Mouse (Mus musculus) lung, postnatal 10 days (tissue): ENCODE measurements around the gene Egfl7.

Experiments
- DNase-seq: peaks from one replicate; pipeline ENCODE4 v3.0.0; 2021

Egfl7 gene

DNA sequence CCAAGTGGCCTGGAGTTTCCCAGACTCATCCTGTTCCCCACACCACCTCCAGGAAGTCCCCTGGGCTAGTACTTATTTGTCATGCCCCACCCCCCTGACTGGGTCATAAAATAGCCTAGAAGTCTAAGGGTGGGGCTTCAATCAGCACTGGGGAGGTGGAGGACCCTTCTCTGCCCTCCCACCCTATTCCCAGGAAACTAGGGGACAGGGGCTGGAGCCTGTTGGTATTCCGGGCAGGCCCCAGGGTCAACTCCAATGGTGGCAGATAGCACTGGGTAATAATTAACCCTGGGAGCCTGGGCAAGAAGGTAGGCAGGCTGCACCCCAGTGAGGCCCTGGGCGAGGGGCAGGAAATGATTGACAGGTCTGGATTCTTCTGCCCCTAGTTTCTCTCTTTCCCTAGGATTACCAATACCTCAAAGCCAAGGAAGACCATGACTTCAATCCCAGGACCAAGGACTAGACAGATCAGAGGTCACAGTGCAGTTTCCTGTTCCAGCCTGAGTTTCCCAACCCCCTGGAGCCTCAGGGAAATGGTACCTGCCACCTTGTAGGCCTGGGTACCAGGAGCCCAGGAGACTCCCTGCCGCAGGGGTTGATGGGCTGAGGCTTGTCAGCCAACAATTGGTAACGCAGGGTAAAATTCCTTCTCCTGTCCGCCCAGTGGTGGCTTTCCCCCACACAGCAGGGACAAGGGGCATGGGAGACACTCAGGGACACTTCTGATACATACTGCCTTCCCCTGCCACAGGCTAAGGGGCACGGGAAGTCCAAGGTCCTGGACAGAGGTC is 15.3 kb downstream of the Egfl7 start:
- DNase-seq = no peak

DNA sequence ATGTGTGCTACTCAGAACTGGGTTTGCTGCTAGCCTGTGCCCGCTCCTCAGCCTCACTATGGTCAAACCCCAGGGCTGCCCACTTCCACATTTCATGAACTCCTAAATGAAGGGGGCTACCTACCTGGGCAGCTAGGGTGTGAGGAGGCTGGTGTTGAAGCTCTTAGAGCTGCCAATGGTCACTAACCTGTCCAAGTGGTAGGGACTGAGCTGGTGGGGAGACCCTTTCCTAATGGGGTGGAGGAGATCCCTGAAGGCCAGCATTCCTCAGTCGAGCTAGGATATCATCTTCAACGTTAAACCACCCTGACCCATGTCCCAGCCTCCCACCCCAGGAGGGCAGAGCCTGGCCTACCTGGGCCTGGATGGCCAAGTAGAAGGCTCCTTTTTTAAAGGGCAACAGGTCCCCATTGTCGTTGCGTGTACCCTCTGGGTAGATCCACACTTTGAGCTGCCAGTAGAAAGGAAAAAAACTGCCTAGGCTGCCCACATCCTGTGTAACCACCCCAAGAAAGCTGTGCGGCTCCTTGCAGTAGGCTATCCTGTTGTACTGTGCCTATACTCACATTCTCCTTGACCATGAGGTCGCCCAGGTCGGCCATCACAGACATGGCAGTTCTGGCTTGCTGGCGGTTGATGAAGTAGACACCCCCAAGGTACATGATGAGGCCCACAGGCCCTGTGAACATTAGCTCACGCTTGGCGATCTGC is 16.1 kb downstream of the Egfl7 start:
- DNase-seq = no peak

DNA sequence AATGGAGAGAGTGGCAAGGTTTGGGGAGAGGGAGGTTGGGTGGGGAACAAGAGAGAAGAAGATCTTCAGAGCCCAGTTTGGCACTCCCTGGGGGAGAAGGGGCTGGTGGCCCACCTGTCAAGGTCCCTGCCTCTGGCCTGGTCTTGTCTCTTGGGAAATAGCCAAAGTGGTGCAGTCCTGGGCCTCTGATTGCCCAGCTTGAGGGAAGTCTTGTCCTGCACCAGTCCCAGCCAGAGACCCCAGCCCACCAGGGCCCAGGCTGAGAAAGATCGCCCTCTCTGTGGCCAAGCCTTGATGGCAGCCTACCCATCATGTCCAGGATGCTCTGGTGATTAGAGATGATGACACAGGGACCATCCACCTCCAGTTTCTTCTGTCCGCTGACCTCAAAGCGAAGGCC is 17.1 kb downstream of the Egfl7 start:
- no peak for DNase-seq

DNA sequence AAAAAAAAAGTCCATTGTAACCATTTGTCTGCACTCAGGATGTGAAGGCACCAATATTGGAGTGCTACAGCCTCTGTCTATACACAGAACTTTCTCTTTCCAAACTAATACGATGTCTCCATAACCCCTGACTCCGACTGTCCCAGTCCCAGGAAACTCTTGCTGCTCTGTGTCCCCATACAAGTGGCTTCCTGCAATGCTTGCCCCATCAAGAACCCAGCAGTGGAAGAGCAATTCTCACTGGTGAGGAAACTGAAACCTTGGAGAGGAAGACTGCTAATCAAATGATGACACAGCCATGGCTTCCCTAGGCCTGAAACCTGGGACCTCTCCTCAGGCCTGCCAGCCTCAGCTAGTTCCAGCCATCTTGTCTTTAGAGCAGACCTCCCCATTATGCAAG is 18.0 kb downstream of the Egfl7 start:
- no peak for DNase-seq

DNA sequence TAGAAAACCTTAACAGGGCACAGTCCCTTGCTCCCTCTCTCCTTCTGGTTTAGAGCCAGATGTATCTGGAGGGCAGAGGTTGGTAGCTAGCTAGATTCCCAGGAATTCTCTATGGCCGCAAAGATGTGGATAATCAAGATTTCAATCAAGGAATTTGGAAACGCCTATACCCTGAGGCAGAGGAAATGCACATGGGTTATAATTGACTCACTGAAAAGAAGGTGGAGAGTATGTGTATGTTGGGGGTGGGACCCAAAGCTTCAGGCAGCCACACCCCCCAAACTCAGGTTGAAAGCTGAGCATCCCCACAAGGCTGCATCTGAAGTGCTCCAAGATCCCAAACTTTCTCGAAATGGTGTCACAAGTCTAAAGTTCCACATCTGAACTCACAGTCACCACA is 18.6 kb downstream of the Egfl7 start:
- DNase-seq = no peak

DNA sequence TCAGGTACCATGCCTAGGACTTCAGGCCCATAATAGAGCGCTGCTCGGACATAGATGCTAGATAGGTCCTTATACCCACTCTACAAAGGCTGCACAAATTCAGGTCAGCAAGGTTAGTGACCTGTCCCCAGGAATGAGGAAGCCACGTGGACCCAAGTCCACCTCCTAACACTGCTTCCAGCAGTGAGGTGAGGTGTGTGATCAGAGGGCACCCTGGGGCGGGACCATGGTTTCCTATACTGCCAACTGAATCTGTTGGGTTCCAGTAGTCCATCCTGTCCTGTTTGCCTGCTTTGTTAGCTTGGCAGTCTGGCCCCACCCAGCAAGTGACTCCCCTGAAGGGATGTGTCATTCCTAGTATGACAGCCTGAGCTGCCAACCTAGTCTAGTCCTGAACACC is 20.2 kb downstream of the Egfl7 start:
- DNase-seq = no peak

DNA sequence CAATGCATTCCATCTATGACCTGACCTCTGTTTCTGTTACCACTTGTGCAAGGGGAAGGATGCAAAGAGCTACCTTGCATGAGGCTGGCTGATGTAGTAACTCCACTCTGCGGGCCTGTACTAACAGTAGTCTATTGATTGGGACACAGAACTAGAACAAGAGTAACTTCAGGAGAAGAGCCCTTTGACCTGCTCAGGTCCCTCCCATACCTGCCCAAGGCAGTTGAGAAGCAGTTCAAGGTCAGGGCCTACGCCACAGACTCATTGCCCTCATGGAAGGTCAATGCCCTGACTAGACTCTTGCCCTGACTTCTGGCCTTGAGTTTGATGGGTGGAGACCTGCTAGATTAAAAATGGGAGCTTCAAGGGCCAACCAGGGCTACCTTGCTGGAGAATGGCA is 20.9 kb downstream of the Egfl7 start:
- DNase-seq = no peak

DNA sequence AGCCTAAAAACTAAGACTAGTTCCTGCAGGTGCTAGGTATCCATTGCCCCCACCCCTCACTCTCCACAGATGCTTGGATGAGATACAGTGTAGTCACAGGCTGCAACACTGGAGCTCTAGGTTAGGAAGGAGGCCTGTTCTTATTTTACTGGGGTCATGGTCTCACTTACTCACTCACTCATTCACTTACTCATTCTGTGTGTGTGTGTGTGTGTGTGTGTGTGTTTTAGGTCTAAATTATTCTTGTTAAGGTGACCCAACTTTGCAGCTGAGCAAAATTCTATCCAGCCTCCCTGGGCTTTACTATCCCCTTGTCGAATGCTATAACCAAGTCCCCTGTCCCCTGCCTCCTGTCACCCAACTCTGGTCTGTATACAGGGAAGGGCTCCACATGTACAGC is 21.8 kb downstream of the Egfl7 start:
- DNase-seq = no peak

DNA sequence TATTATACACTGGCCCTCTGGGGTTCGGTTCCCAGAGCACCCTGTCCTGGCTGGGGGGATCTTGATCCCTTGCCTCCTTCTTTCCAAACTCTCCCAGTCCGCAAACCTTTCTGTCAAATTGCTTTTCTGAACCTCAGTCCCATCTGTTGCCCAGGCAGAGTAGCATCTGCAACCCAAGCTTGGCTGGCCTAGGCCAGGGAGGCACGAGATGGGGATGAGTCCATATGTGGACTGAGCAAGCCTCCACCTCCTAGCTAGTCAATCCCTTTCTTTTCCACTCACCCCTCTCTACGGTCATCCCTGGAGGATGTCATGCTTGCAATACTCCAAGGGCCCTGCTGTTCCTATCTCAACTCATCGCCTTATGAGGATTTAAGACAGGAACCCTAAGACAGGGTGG is 22.8 kb downstream of the Egfl7 start:
- no peak for DNase-seq

DNA sequence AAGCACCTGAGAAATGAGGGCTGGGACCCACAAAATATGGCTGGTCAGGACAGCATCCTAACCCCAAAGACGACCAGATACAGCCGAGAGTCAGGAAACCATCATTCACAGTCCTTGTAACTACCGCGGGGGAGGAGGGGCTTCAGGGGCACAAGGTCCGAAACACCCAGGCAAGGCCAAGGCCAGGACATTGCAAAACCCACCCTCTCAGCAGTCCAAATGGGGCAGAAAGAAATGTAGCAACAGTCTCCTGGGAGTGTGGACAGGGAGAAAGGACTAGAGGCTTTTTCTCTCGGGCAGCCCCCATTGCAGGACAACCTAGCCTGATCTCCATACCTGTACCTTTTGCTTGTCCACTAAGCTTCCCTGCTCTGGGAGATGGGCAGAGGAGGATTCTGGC is 23.3 kb downstream of the Egfl7 start:
- DNase-seq = peak; percentile 38

DNA sequence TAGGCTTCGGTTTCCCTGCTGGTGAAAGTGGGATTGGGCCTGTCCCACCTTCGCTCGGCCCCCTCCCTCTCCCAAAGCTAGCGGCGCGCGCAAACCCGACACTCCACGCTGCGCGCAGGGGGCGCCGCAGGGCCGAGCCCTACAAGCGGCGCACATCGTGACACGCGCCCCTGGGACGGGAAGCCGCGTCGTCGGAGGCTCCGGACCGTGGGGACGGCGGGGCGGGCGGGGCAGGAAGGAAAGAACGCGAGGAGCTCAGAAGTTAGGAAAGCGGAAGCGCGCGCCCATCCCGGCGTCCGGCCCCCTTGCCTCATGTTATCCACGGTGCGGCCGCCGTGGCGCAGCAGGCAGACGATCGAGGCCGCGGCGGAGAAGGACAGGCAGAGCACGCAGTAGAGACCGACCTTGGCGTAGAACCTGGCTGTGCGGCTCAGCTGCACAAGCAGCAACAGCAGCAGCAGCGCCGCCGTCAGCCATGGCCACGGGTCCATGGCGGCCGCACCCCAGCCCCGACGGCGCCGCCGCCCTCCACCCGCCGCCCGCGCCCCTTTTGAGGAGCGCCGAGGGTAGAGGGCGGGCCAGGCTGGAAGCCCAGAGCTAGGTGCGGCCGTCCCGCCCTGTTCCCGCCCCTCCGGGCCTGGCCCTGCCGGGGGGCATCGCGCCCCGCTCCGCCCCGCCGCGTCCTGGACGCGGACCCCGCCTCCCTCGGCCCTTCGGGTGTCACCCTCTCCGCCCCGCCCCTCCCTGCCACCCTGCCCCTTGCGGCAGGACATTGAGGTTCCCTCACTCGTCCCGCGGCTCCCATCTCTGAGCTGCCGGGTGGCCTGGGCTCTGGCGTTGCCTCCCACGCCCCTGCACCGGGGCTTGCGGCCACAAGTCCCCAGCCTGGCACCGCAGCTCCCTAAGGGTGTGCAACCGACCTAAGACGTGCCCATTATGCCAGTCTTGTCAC is 24.2 kb downstream of the Egfl7 start, which contains the start of gene Agpat2:
TSS of gene Agpat2 (minus strand) at position 698 of the 952 bp plus-strand sequence.
- peak; percentile 94 for DNase-seq

DNA sequence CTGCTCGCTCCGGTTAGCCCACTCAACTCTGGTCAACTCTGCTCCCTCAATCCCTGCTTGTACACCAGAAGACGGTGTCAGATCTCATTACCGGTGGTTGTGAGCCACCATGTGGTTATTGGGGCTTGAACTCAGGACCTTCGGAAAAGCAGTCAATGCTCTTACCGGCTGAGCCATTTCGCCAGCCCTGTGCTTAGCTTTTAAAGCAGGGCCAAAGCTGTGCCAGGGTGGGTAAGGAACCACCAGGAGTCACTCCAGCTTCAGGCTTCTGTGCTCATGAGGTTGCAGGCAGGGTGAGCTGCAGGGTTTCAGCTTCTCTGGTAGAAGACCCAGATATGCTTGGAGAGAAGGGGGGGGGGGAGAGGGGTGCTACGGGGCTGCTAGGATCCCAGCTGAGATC is 25.5 kb downstream of the Egfl7 start:
- no peak for DNase-seq

DNA sequence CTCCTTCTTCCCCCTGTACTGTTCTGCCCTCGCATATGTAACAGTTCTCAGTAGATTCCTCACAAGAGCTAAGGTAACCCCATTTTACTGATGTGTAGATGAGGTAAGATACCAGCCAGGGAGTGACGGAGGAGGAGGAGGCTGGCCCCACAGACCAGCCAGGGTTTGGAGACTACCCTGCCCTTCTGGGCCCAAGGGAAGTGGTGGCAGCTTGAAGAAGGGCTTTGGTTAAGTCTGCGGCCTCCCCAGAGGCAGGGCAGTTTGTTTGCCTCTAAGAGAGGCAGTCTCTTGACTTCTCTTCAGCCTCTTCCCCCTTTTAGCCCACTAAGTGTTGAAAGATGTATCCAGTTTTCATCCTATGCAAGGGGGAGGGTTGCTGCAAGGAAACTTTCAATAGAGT is 26.8 kb downstream of the Egfl7 start:
- DNase-seq = no peak

DNA sequence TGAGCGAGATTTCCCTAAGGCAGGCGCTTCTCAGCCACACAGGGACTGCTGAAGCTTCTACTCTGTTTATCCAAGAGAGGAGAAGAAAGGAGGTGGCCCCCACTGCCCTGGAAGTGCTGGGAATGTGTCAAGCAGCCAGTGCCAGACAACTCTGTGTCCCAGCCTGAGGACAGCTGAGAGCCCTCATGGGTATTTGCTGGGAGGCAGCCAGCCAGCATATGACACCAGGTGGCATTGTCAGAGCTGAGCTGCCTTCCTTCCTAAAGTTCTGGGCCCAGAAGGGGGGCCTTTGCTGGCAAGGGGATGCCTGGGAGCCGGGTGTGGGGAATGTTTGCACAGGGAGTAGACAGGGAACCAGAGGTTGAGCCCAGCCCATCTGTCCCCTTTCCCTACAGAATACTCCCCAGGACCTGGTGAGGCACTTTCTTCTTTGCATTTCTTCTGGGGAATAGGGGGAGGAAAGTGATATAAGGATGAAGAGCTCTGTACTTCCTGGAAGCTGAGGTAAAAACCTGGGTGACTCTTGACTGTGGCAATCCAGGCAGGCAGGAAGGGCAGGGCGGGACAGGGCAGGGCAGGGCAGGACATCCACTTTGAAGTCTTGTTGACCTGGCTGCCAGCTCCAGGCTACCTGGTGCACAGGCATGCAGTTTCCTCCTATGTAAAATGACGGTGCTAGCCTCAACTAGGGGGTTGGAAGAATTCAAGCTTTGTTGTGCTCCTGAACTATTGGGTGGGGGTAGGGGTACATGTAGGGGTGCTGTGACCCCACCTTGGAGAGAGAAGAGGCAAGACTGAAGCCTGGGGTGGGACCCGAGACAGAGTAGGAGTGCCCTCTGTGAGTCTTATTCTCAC is 27.5 kb downstream of the Egfl7 start:
- peak; percentile 86 for DNase-seq

DNA sequence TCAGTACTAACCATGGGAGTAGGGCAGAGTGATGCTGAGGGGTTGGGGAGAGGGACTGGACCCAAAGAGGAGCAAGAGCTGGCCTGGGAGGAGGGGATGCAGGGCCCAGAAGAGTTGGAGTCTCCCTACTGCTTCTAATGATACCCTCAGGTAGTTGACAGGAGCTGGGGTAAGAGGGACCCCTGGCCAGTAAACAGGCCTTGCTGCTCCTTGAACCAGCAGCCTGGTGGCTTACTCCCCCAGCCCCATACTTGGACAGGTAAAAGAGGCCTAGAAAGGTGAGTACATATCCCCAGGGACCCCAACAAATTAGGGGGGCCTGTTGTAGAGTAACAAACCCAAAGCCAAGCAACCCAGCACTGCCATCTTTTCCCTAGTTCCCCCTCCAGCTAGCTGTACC is 29.0 kb downstream of the Egfl7 start:
- DNase-seq = no peak

DNA sequence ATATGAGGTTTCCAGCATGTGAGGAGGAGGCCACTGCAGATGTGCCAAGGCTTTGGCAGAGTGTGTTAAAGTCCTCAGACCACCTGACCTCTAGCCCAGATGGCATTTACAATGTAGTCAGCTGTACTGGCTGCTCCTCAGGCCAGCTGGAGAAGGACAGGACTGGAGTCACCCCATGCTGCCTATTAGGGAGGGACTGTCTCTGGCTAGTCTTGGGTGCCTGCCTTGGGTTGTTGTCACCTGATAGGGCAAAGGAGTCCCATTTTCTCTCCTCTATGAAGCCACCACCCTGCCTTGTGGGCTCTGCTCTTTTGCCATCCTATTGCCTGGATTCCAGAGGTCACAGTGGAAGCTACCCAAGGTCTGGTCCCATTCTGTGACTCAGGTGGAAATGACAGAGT is 29.4 kb downstream of the Egfl7 start:
- no peak for DNase-seq

DNA sequence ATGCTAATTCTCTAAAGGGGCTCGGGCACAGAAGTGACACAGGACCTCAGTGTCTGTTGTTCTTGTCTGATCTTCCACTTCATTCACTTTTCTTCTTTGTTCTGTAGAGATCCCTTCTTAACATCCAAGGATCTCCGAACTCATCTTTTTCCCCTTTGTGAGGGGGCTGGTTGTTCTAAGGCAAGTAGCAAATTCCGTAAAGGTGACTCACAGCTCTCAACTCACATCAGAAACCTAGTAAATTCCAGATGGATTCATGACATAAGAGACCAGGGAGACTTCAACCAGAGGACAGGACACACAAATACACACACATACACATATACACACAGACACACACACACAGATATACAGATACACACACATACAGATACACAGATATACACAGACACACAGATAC is 30.7 kb downstream of the Egfl7 start:
- DNase-seq = no peak

DNA sequence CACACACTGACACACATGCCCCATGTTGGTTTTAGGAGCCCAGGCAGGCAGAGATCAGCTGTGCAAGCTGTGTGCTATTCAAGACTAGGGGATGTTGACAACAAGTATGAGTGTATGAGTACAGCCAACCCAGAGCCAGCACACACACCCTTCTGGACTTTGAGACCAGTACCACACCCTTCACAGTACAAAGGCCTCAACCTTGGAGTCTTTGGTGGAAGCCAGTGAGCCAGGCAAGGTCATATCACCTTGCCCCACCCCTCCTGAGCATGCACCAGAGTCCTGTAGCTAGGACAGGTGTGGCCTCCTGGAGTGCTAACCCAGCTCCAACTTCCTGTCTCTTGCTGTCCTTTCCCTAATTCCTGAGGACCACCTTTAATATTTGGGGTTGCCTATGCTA is 31.2 kb downstream of the Egfl7 start:
- no peak for DNase-seq

DNA sequence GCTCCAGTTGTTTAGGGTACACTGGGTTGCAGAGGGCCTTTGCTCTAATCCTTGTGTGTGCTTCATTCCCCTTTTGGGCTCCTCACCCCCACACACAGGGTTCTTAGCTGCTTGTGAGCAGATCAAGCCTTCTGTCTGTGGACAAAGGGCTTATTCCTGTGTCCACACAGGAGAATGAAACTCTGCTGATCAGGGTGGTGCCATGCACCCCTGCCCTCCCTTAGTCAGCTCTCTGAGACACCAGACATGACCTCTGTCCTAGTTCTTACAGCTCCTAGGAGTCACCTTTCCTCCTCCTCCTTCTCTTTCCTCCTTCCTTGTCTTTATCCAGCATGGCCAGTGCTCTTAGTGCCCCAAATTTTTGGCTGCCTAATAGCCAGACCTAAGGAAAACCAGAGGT is 32.1 kb downstream of the Egfl7 start:
- no peak for DNase-seq

DNA sequence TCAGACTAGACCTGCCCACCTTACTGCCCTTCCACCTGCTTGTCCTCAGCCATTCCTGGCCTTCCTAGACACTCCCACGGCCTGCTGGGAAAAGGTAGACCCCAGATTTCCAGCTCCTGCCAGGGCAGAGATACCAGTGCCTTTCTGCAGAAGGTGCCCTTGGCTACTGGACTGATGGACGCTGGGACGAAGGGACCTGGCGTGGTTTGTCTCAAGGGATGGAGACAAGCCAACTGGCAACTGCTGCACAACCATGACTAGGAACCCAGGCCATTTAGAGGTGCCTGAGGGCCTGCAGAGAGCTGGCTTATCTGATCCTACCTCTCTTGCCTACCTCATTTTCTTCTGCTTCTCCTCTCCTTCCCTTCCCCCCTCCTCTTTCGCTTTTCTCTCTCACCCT is 35.1 kb downstream of the Egfl7 start:
- no peak for DNase-seq

DNA sequence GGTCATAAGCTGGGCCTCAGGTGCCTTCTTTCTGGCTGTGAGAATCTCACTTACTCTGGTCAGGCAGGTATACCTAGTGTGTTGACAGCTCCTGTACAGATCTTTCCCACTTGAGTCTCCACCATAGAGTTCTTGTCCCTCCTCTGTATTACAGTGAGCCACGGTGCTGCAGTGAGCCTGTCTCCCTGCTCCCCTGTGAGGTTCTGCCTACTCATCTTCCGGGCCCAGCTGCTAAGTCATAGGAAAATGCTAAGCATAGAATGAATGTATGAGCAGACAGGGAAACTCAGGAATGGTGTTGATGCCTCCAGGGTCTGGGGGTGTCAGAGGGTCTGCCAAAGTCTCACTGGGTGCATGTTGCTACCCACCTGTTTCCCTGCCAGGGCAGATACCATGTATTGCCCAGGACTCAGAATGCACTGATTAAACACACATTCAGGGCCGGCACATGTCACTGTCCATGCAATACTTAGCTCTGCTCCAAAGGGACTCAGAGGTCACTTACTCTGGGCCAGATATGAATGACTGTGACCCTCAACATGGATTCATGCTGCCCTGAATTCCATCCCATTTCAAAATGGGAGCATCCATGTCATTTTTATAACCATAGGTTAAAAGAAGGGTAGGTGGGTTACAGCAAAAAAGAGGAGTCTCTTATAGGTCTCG is 35.8 kb downstream of the Egfl7 start:
- no peak for DNase-seq

DNA sequence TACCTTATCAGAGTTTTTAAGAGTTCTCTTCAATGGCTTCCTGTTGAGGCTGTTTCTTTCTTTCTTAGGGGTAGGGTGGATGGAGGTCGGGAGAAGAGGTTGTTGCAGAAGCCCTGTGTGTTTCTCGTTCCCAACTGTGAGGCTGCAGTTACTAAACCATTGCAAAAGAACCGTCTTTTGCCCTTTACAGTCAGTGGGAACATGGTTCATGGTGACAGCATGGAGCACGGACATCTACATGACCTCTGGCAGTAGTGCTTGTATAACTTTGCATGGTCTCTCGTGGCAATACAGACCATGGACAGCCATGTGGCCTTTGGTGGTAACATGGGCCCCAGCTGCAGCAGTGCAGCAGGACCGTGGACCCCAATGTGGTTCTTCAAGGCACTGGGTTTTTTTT is 37.5 kb downstream of the Egfl7 start:
- DNase-seq = no peak
